Mouse (Mus musculus) hindbrain, postnatal 0 days (tissue): ENCODE data around the gene Hist1h2bf. TPM values are rescaled to one million over a fixed set of nuclear protein-coding genes. Genes with fewer than 3 reads are reported as not detected.
A peak's percentile ranks its signal among the peaks of the same experiment; 100 is the strongest.
"Not testable (repeated sequence)": the region's sequence is repeated elsewhere in the genome, so short reads cannot be mapped to it uniquely, and the experiment has no call there.

Experiments used
- ATAC-seq: fragments of 200-750 bp; cut with Nextera tagmentation; 2 replicates; pipeline ENCODE4 v1.8.0; 2017; ENCODE audit warnings: mild to moderate bottlenecking, moderate TSS enrichment, moderate library complexity
- DNase-seq: peaks from one replicate; pipeline ENCODE4 v3.0.0-alpha.2; 2015; ENCODE audit warnings: low spot score
- H3K27ac ChIP-seq: fragments of 300-500 bp; sonication (generic); 2 replicates; pipeline ENCODE4 v1.5.1; 2014; ENCODE audit warnings: mild to moderate bottlenecking
- H3K27me3 ChIP-seq: fragments of 300-500 bp; sonication (generic); 2 replicates; pipeline ENCODE4 v1.6.1; 2014; ENCODE audit warnings: low read length, mixed read lengths; ENCODE audit not compliant: insufficient read depth
- H3K36me3 ChIP-seq: fragments of 300-500 bp; sonication (generic); 2 replicates; pipeline ENCODE4 v1.6.1; 2014; ENCODE audit warnings: low read length, mixed read lengths; ENCODE audit not compliant: insufficient read depth
- H3K4me1 ChIP-seq: fragments of 300-500 bp; sonication (generic); 2 replicates; pipeline ENCODE4 v1.6.1; 2014; ENCODE audit warnings: antibody characterized with exemption, low read length, mixed read lengths; ENCODE audit not compliant: insufficient read depth
- H3K4me2 ChIP-seq: fragments of 300-500 bp; sonication (generic); 2 replicates; pipeline ENCODE4 v1.6.1; 2014; ENCODE audit warnings: low read depth, mild to moderate bottlenecking, low read length, moderate library complexity, mixed read lengths
- H3K4me3 ChIP-seq: fragments of 300-500 bp; sonication (generic); 2 replicates; pipeline ENCODE4 v1.5.1; 2014; ENCODE audit warnings: low read length
- H3K9ac ChIP-seq: fragments of 300-500 bp; sonication (generic); replicated peaks from 2 replicates; pipeline ENCODE4 v1.6.1; 2014; ENCODE audit warnings: mild to moderate bottlenecking, low read length, moderate library complexity, mixed read lengths
- H3K9me3 ChIP-seq: fragments of 300-500 bp; sonication (generic); 2 replicates; pipeline ENCODE4 v1.6.1; 2016; ENCODE audit warnings: low read length, mixed read lengths
- CTCF ChIP-seq: IDR thresholded peaks from 2 replicates; pipeline ENCODE4 v1.5.1; 2016; ENCODE audit warnings: antibody characterized with exemption, control low read depth, low read depth
- WGBS: fragments of 180-500 bp; shearing (Covaris S2); extraction: QIAGEN DNeasy Blood & Tissue Kit; methylation state at CpG from one replicate; pipeline ENCODE4 v1.1.7; 2014; 5-methylcytosine and 5-hydroxymethylcytosine counted together
- polyA plus RNA-seq: library from polyadenylated mRNA; unstranded; fragments of >200 nt; fragmentation: Nextera tagmentation; extraction: Ambion mirVana; gene quantifications from 2 replicates; pipeline ENCODE4 v1.2.1, GENCODE M21; 2015
- total RNA-seq: library from RNA; depleted of rRNA; stranded (reverse); fragments of >200 nt; gene quantifications from 2 replicates; pipeline ENCODE4 v1.2.3, GENCODE M21; 2014

Hist1h2bf gene
- total and polyA plus RNA-seq, 2 experiments from 2014 or later = 1.3 to 695 TPM

DNA sequence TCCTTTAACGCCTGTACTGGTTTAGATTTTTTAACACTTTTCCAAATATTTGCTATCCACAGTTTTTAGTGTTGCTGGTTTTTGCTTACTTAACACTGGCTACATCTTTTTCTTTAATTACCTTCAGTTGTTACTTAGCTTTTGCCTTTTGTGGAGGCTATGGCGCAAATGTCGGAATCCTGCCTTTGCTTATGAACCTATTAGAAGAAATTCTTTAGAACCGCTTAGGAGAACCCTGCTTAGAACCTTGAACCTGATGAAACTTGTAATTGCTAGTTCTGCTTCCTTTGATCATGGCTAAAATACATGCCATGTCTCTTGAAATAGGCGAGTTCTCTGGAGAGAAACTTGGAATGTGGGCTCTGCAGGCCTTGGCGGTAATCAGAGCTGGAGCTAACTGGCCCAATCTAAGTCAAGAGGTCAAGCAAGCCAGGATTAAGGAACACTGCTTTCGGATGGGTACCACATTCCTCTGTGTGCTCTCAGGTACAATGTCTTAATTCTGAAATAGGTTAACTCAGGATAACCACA, 2.4 kb upstream of the Hist1h2bf start:
- peak overlapping the region; percentile 42; the same call in 1 of the 2 replicates for H3K9ac ChIP-seq
- no peak for TF ChIP-seq CTCF
- ATAC-seq (no peak), DNase-seq (no peak)
- H3K4me3 ChIP-seq = peak overlapping the region; percentile 32
- WGBS = 8% methylated on average over 7 of the region's 7 CpGs
- H3K4me1 ChIP-seq = 0 out of 2 replicates have a peak, but pooled peaks cover 3% of the 10 kb centered on the region
- peak overlapping the region; percentile 52 for H3K4me2 ChIP-seq
- H3K27me3 ChIP-seq = no peaks in the 10 kb centered on the region
- peak overlapping the region; percentile 70 for H3K27ac ChIP-seq
- no peaks in the 10 kb centered on the region for H3K9me3 ChIP-seq
- H3K36me3 ChIP-seq = no peaks in the 10 kb centered on the region

DNA sequence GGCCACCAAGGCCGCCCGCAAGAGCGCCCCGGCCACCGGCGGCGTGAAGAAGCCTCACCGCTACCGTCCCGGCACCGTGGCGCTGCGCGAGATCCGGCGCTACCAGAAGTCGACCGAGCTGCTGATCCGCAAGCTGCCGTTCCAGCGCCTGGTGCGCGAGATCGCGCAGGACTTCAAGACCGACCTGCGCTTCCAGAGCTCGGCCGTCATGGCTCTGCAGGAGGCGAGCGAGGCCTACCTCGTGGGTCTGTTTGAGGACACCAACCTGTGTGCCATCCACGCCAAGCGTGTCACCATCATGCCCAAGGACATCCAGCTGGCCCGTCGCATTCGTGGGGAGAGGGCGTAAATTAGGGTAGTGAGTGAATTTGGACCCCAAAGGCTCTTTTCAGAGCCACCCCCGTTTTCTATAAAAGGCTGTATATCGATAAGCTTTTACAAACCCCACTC, 1.9 kb upstream of the Hist1h2bf start:
- Histone ChIP-seq H3K27ac (peak overlapping the region; percentile 70), H3K4me3 (peak overlapping the region; percentile 32), H3K4me2 (peak overlapping the region; percentile 52), H3K9ac (peak overlapping the region; percentile 42; the same call in 1 of the 2 replicates)
- not testable (repeated sequence) for H3K9me3 ChIP-seq, ATAC-seq, H3K36me3 ChIP-seq, H3K27me3 ChIP-seq, DNase-seq, H3K4me1 ChIP-seq
- 0% methylated on average over 13 of the region's 40 CpGs for WGBS

DNA sequence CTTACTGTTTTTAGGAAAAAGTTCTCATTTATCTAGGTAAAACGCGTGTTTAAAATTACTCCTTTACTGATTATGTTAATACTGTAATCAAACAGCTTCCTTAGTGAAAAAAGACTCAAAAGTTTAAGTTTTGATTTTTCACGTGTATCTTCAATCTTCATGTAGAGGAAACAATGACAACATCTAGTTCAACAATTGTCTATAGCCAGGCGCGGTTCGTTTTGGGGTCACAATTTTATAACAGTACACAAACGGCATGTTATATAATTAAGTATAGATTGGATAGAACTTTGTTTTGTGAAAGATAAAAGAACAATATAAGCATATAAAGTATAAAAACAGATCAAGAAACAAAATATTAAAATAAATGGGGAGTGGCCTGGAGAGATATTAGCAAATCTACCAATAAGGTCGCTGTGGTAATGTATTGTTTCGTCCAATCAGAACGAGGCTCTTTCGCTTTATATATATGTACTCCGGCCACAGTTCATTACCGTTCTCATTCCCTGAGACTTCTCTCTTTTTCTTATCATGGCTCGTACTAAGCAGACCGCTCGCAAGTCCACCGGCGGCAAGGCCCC, 1.4 kb upstream of the Hist1h2bf start, which contains the start of gene Hist1h3d:
Gene Hist1h3d, plus strand, starts transcription at position 493 of the 581 bp plus-strand sequence.
- no peaks in the 10 kb centered on the region for H3K36me3 ChIP-seq
- peak; percentile 88 for DNase-seq
- under 1% methylated on average over 18 of the region's 18 CpGs for WGBS
- peak within 1 kb of the TSS; percentile 52 for H3K4me2 ChIP-seq
- peak within 1 kb of the TSS; percentile 32 for H3K4me3 ChIP-seq
- ATAC-seq = peak; percentile 69
- TF ChIP-seq CTCF = no peak
- H3K27ac ChIP-seq = peak within 1 kb of the TSS; percentile 70
- H3K27me3 ChIP-seq = no peaks in the 10 kb centered on the region
- H3K9ac ChIP-seq = peak within 1 kb of the TSS; percentile 42; the same call in 1 of the 2 replicates
- peaks cover 3% of the 10 kb centered on the region; the same call in 1 of the 2 replicates for H3K4me1 ChIP-seq
- no peaks in the 10 kb centered on the region for H3K9me3 ChIP-seq

DNA sequence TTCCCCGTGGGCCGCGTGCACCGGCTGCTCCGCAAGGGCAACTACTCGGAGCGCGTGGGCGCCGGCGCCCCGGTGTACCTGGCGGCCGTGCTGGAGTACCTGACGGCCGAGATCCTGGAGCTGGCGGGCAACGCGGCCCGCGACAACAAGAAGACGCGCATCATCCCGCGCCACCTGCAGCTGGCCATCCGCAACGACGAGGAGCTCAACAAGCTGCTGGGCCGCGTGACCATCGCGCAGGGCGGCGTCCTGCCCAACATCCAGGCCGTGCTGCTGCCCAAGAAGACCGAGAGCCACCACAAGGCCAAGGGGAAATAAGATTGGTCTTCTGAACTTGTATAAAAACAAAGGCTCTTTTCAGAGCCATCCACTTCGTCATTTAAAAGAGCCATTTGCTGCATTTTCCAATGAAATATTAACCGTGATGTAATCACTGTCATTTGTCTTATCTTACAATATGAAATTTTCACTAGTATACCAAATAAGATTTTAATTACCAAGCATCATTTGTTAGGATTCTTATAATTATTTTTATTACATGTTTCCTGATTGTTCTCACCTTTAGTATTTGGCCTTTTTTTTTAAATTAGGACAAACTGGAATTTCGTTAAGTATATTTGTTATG, 662 bp upstream of the Hist1h2bf start:
- not testable (repeated sequence) for H3K9ac ChIP-seq, H3K9me3 ChIP-seq, H3K27me3 ChIP-seq, DNase-seq, H3K4me1 ChIP-seq, H3K36me3 ChIP-seq
- peak; percentile 18 for ATAC-seq
- Histone ChIP-seq H3K27ac (peak overlapping the region; percentile 81), H3K4me2 (peak overlapping the region; percentile 59), H3K4me3 (peak overlapping the region; percentile 32)
- WGBS = under 1% methylated on average over 5 of the region's 39 CpGs

DNA sequence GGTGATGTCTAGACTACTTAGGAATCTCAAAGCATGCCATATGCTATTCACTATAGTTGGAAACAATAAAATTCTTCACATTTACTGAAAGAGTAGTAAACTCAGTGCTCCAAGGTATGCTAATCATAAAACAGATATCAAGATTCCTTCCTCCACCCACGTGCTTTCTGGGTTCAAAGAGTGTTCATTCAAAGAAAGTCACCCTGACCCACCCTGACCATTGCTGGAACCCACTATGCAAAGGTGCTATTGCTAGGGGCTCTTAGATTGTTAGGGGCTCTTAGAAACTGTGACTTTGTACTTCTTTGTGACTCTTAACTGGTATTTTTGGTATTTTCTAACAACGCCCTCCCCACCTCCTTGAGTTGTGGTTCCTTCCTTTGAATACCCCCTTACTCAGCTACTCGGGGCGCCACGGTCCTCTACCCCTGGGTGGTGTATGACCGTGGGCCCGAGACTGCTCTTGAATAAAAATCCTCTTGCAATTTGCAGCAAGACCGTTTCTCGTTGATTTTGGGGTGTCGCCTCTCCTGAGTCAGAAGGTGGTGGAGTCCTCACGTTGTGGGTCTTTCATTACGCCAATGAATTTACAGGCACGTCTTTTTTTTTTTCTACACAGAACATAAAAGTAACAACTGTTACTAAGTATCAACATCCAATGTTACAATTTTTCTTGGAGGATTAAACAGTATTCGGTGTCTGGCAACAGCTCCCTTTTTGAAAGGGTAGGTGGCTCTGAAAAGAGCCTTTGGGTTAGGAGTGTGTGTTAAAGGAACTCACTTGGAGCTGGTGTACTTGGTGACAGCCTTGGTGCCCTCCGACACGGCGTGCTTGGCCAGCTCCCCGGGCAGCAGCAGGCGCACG, 730 bp downstream of the Hist1h2bf start:
- not testable (repeated sequence) for H3K9me3 ChIP-seq, ATAC-seq, H3K27me3 ChIP-seq, H3K4me1 ChIP-seq, H3K36me3 ChIP-seq, H3K9ac ChIP-seq, DNase-seq
- peak overlapping the region; percentile 81 for H3K27ac ChIP-seq
- H3K4me3 ChIP-seq = peak overlapping the region; percentile 39
- H3K4me2 ChIP-seq = peak overlapping the region; percentile 59
- WGBS = 9% methylated on average over 17 of the region's 20 CpGs

DNA sequence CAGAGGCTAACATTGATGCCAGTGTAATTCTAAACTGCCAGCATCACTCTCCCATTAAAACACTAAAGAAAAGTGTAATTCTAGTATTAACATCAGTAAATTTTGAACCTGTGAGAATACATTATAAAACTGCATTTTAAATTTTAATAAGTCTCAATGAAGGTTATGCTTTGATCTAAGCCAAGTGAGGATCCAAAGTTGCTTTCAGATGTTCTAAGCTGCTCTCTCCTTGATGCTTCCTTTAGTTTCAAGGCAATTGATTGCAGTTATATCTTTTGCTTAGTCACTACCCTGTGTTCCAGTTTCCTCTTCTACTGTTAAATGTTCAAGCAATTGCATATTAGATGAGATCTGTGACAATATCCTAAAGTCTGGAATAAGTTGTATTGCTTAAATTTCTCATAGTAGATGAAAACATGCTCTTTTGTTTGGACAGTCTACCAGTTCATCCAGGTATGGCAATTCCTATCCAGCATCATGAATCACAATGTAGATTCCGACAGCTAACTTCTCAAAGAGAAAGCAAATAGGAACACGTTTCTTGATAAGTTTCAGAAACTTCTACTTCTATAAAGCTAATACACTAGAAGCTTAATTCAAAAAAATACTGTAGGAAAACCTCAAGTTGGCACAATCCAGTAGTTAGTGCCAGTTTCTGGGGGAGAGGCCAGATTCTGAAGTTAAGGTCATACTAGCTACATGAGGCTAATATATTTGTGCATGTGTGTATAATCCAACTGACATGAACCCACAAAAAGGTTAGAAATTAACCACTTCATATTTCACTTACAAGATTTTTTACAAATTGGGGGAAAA, 1.6 kb downstream of the Hist1h2bf start:
- peak overlapping the region; percentile 59 for H3K4me2 ChIP-seq
- TF ChIP-seq CTCF = no peak
- 44% methylated on average over 2 of the region's 2 CpGs for WGBS
- peak overlapping the region; percentile 39 for H3K4me3 ChIP-seq
- peak overlapping the region; percentile 95 for H3K27ac ChIP-seq
- peak overlapping the region; percentile 51 for H3K9ac ChIP-seq
- no peaks in the 10 kb centered on the region for H3K27me3 ChIP-seq
- ATAC-seq (no peak), DNase-seq (no peak)
- H3K4me1 ChIP-seq = peaks cover 7% of the 10 kb centered on the region; the same call in 1 of the 2 replicates
- no peaks in the 10 kb centered on the region for H3K9me3 ChIP-seq
- no peaks in the 10 kb centered on the region for H3K36me3 ChIP-seq

DNA sequence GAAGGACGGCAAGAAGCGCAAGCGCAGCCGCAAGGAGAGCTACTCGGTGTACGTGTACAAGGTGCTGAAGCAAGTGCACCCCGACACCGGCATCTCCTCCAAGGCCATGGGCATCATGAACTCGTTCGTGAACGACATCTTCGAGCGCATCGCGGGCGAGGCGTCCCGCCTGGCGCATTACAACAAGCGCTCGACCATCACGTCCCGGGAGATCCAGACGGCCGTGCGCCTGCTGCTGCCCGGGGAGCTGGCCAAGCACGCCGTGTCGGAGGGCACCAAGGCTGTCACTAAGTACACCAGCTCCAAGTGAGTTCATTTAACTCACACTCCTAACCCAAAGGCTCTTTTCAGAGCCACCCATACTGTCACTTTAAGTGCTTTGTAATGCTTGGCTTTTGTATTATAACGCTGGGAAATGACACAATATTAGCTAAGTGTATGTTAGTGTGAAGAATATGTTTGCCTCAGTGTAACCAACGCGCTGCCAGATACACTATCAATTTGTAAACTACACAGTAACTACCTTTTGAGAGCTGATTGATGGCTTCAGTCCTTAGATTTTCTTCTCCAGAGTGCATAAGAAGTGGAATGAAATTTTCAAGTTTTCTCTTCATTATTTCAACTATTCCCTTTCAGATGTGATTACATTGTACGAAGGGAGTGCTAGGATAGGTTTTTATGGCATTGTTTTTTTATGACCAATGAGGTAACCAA, 2.3 kb downstream of the Hist1h2bf start:
- not testable (repeated sequence) for H3K27me3 ChIP-seq, H3K36me3 ChIP-seq, H3K9me3 ChIP-seq, ATAC-seq, H3K4me1 ChIP-seq, DNase-seq
- peak overlapping the region; percentile 95 for H3K27ac ChIP-seq
- H3K9ac ChIP-seq = peak overlapping the region; percentile 51
- WGBS = under 1% methylated on average over 10 of the region's 34 CpGs
- peak overlapping the region; percentile 39 for H3K4me3 ChIP-seq
- H3K4me2 ChIP-seq = peak overlapping the region; percentile 59
